Mouse (Mus musculus) limb, embryonic 15.5 days (tissue): ENCODE measurements around the gene Fam160b1. TPM values are rescaled to one million over a fixed set of nuclear protein-coding genes. Genes with fewer than 3 reads are reported as not detected.

ENCODE experiments used
- ATAC-seq: fragments of 200-750 bp; cut with Nextera tagmentation; 2 replicates; pipeline ENCODE4 v1.8.0; 2017; ENCODE audit warnings: low read depth, moderate TSS enrichment; ENCODE audit not compliant: insufficient number of reproducible peaks, low FRiP score, low TSS enrichment
- H3K27ac ChIP-seq: fragments of 300-500 bp; sonication (generic); 2 replicates; pipeline ENCODE4 v1.5.1; 2015; ENCODE audit warnings: moderate library complexity, mild to moderate bottlenecking, inconsistent platforms
- H3K27me3 ChIP-seq: fragments of 300-500 bp; sonication (generic); 2 replicates; pipeline ENCODE4 v1.6.1; 2015; ENCODE audit warnings: inconsistent platforms
- H3K36me3 ChIP-seq: fragments of 300-500 bp; sonication (generic); 2 replicates; pipeline ENCODE4 v1.6.1; 2015; ENCODE audit warnings: inconsistent platforms
- H3K4me1 ChIP-seq: fragments of 300-500 bp; sonication (generic); 2 replicates; pipeline ENCODE4 v1.6.1; 2015; ENCODE audit warnings: inconsistent platforms
- H3K4me2 ChIP-seq: fragments of 300-500 bp; sonication (generic); 2 replicates; pipeline ENCODE4 v1.6.1; 2015; ENCODE audit warnings: mild to moderate bottlenecking, inconsistent platforms
- H3K4me3 ChIP-seq: fragments of 300-500 bp; sonication (generic); 2 replicates; pipeline ENCODE4 v1.5.1; 2015; ENCODE audit warnings: mild to moderate bottlenecking, inconsistent platforms
- H3K9ac ChIP-seq: fragments of 300-500 bp; sonication (generic); 2 replicates; pipeline ENCODE4 v1.6.1; 2015; ENCODE audit warnings: inconsistent platforms
- H3K9me3 ChIP-seq: fragments of 300-500 bp; sonication (generic); 2 replicates; pipeline ENCODE4 v1.6.1; 2016; ENCODE audit warnings: inconsistent platforms
- WGBS: fragments of 180-500 bp; shearing (Covaris S2); methylation state at CpG from one replicate; pipeline ENCODE4 v1.1.7; 2015; 5-methylcytosine and 5-hydroxymethylcytosine counted together
- polyA plus RNA-seq: library from polyadenylated mRNA; unstranded; fragments of >200 nt; fragmentation: Nextera tagmentation; extraction: Ambion mirVana; gene quantifications from 2 replicates; pipeline ENCODE4 v1.2.1, GENCODE M21; 2015

Fam160b1 gene
- polyA plus RNA-seq, 1 experiment from 2014 or later: 17.4 TPM

DNA sequence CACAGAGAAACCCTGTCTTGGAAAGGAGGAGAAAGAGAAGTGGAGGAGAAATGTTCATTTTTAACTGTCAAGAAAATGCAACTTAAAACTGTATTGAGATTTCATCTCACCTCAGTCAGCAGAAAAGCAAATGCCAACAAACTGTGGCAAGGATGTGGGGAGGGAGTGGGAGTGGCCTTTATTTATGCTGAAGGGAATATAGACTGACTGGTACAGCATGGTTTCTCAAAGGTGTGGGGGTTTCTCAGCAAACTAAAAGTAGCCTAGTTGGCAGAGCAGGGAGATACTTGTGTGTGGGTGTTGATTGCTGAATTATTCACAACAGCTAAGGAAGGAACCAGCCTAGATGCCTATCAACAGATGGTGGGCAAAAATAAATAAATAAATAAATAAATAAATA is 32.8 kb upstream of the Fam160b1 start:
- Histone ChIP-seq H3K27me3 (no peaks in the 10 kb centered on the region), H3K9me3 (no peaks in the 10 kb centered on the region), H3K9ac (no peak overlapping the region), H3K36me3 (no peaks in the 10 kb centered on the region), H3K4me1 (no peaks in the 10 kb centered on the region), H3K4me3 (no peak overlapping the region), H3K27ac (no peak overlapping the region), H3K4me2 (no peak overlapping the region)
- no peak for ATAC-seq

- 96% methylated on average over 7 of the region's 7 CpGs for WGBS
- no peaks in the 10 kb centered on the region for H3K9me3 ChIP-seq
- no peak overlapping the region for H3K4me3 ChIP-seq
- no peak overlapping the region for H3K27ac ChIP-seq
- no peaks in the 10 kb centered on the region for H3K27me3 ChIP-seq
- no peak overlapping the region for H3K9ac ChIP-seq
- no peak overlapping the region for H3K4me2 ChIP-seq
- no peaks in the 10 kb centered on the region for H3K36me3 ChIP-seq
- no peak for ATAC-seq
- H3K4me1 ChIP-seq: no peaks in the 10 kb centered on the region
Measured at GRCm38 (mm10) chr19:57328269-57328668, 32.2 kb upstream of the Fam160b1 start.

DNA sequence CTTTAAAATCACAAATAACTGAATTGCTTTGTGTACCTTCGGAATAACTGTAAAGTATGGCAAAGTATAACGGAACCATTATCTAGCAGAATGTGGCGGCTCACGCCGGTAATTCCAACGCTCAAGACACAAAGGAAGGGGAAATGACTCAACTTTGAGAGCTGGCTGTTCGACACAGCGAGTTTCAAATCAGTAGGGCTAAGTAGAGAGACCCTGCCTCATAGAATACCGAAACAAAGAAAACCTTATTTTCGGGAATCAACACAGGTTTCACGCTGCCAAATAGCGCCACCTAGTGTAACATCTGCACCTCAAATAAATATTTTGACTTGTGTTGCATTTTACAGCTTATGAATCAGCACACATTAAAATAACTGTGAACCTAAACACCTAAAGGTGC is 31.7 kb upstream of the Fam160b1 start:
- Histone ChIP-seq H3K27ac (no peak overlapping the region), H3K4me1 (no peaks in the 10 kb centered on the region), H3K36me3 (no peaks in the 10 kb centered on the region), H3K27me3 (no peaks in the 10 kb centered on the region), H3K4me3 (no peak overlapping the region), H3K9me3 (no peaks in the 10 kb centered on the region), H3K9ac (no peak overlapping the region), H3K4me2 (no peak overlapping the region)
- 60% methylated on average over 12 of the region's 12 CpGs for WGBS
- ATAC-seq: no peak

- no peaks in the 10 kb centered on the region for H3K36me3 ChIP-seq
- ATAC-seq: no peak
- H3K9me3 ChIP-seq: no peaks in the 10 kb centered on the region
- no peak overlapping the region for H3K27ac ChIP-seq
- no peak overlapping the region for H3K4me2 ChIP-seq
- no peaks in the 10 kb centered on the region for H3K27me3 ChIP-seq
- no peaks in the 10 kb centered on the region for H3K4me1 ChIP-seq
- WGBS: 70% methylated on average over 11 of the region's 11 CpGs
- H3K9ac ChIP-seq: no peak overlapping the region
- H3K4me3 ChIP-seq: no peak overlapping the region
Measured at GRCm38 (mm10) chr19:57330309-57330708, 30.2 kb upstream of the Fam160b1 start.

DNA sequence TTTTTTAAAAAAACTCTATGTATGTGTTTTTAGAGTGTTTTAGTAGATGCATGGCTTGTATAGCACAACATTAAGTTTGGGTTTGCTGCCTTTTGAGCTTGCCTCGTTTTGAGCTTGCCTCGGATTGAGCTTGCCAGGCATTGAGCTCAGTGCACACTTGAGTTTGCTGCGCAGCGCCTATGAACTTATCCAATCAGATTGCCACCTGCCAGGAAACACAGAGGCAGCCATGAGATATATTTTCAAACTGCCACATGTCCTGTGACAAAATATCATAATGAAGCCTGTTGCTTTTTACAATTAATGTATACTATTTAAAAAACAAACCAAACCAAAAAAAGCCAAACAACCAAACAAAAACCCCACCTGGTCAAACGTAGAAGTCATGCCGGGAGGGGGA is 29.2 kb upstream of the Fam160b1 start:
- no peaks in the 10 kb centered on the region for H3K36me3 ChIP-seq
- H3K4me2 ChIP-seq: no peak overlapping the region
- no peaks in the 10 kb centered on the region for H3K27me3 ChIP-seq
- H3K27ac ChIP-seq: no peak overlapping the region
- no peak overlapping the region for H3K9ac ChIP-seq
- 81% methylated on average over 6 of the region's 6 CpGs for WGBS
- H3K4me3 ChIP-seq: no peak overlapping the region
- no peaks in the 10 kb centered on the region for H3K9me3 ChIP-seq
- no peaks in the 10 kb centered on the region for H3K4me1 ChIP-seq
- ATAC-seq: no peak

- ATAC-seq: no peak
Measured at GRCm38 (mm10) chr19:57333356-57333755, 27.1 kb upstream of the Fam160b1 start.

GRCm38 (mm10) chr19:57335135-57335534 is 25.3 kb upstream of the Fam160b1 start:
- H3K9ac ChIP-seq: no peak overlapping the region
- no peaks in the 10 kb centered on the region for H3K9me3 ChIP-seq
- no peaks in the 10 kb centered on the region for H3K36me3 ChIP-seq
- H3K4me1 ChIP-seq: no peaks in the 10 kb centered on the region
- H3K4me3 ChIP-seq: no peak overlapping the region
- WGBS: 37% methylated on average over 8 of the region's 8 CpGs
- H3K4me2 ChIP-seq: no peak overlapping the region
- no peak overlapping the region for H3K27ac ChIP-seq
- ATAC-seq: no peak
- H3K27me3 ChIP-seq: no peaks in the 10 kb centered on the region

More at GRCm38 (mm10) chr19:57333356-57333755, 27.1 kb upstream of the Fam160b1 start:
- Histone ChIP-seq H3K4me2 (no peak overlapping the region), H3K36me3 (no peaks in the 10 kb centered on the region), H3K9me3 (no peaks in the 10 kb centered on the region), H3K4me1 (no peaks in the 10 kb centered on the region), H3K9ac (no peak overlapping the region), H3K4me3 (no peak overlapping the region), H3K27me3 (no peaks in the 10 kb centered on the region), H3K27ac (no peak overlapping the region)
- 95% methylated on average over 4 of the region's 4 CpGs for WGBS

DNA sequence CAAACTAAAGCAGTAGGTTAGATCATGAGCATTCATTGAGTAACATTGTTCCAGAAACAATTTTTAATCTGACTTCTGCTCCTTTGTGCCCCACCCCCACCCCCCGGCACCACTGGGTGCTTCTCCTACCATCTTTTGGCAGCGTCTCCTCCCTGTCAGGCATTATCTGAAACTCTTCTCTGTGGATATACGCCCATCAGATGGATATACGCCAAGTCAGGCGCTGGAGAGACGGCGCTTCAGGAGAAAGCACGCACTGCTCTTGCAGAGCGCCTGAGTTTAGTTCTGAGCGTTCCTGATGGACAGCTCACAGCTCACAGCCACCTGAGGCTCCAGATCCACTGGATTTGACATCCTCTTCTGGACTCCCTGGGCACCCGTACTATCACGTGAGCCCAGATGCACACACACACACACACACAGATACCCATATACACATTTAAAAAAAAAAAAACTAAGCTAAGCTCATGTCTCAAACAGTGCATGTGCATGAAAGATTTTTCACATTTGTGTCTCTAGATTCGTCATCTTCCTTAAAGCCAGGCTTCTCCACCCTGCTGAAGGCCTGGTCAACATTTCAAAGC is 21.1 kb upstream of the Fam160b1 start:
- ATAC-seq: no peak
- WGBS: 81% methylated on average over 13 of the region's 13 CpGs

GRCm38 (mm10) chr19:57340900-57341742 is 19.4 kb upstream of the Fam160b1 start:
- Histone ChIP-seq H3K27ac (no peak overlapping the region), H3K4me3 (no peak overlapping the region), H3K4me2 (no peak overlapping the region), H3K9me3 (no peaks in the 10 kb centered on the region), H3K4me1 (no peaks in the 10 kb centered on the region), H3K36me3 (no peaks in the 10 kb centered on the region), H3K27me3 (no peaks in the 10 kb centered on the region), H3K9ac (no peak overlapping the region)
- no peak for ATAC-seq
- WGBS: 77% methylated on average over 8 of the region's 8 CpGs

More for the DNA sequence above, 21.1 kb upstream of the Fam160b1 start:
- Histone ChIP-seq H3K27ac (no peak overlapping the region), H3K9me3 (no peaks in the 10 kb centered on the region), H3K4me3 (no peak overlapping the region), H3K36me3 (no peaks in the 10 kb centered on the region), H3K27me3 (no peaks in the 10 kb centered on the region), H3K4me2 (no peak overlapping the region), H3K4me1 (no peaks in the 10 kb centered on the region), H3K9ac (no peak overlapping the region)

GRCm38 (mm10) chr19:57343860-57344259 is 16.6 kb upstream of the Fam160b1 start:
- H3K9me3 ChIP-seq: no peaks in the 10 kb centered on the region
- ATAC-seq: no peak
- H3K4me3 ChIP-seq: no peak overlapping the region
- H3K27ac ChIP-seq: no peak overlapping the region
- no peaks in the 10 kb centered on the region for H3K36me3 ChIP-seq
- no peak overlapping the region for H3K9ac ChIP-seq
- H3K4me2 ChIP-seq: no peak overlapping the region
- H3K27me3 ChIP-seq: no peaks in the 10 kb centered on the region
- H3K4me1 ChIP-seq: no peaks in the 10 kb centered on the region
- WGBS: 80% methylated on average over 5 of the region's 5 CpGs

GRCm38 (mm10) chr19:57344678-57345077 is 15.8 kb upstream of the Fam160b1 start:
- Histone ChIP-seq H3K9me3 (no peaks in the 10 kb centered on the region), H3K4me3 (no peak overlapping the region), H3K4me2 (no peak overlapping the region), H3K9ac (no peak overlapping the region), H3K36me3 (no peaks in the 10 kb centered on the region), H3K27me3 (no peaks in the 10 kb centered on the region), H3K4me1 (no peaks in the 10 kb centered on the region), H3K27ac (no peak overlapping the region)
- ATAC-seq: no peak
- WGBS: 74% methylated on average over 1 of the region's 1 CpGs

- Histone ChIP-seq H3K36me3 (no peaks in the 10 kb centered on the region), H3K4me2 (no peak overlapping the region), H3K4me3 (no peak overlapping the region), H3K9ac (no peak overlapping the region), H3K27me3 (no peaks in the 10 kb centered on the region), H3K9me3 (no peaks in the 10 kb centered on the region), H3K27ac (no peak overlapping the region), H3K4me1 (peaks cover 8% of the 10 kb centered on the region)
- ATAC-seq: no peak
Measured at GRCm38 (mm10) chr19:57349096-57349495, 11.4 kb upstream of the Fam160b1 start.
